Mouse (Mus musculus) forebrain, embryonic 15.5 days (tissue): ENCODE measurements at regions not wholly inside any gene's neighbourhood (a gene's known extent, or its start where the extent isn't known, plus 50 kb on each side); places are given as distances from the start of the nearest gene placed in this dataset.

Experiments used
- ATAC-seq: fragments of 200-750 bp; cut with Nextera tagmentation; replicated peaks from 2 replicates; pipeline ENCODE4 v1.8.0; 2017; ENCODE audit warnings: mild to moderate bottlenecking, moderate TSS enrichment, moderate library complexity
- H3K27ac ChIP-seq: fragments of 300-500 bp; sonication (generic); replicated peaks from 2 replicates; pipeline ENCODE4 v1.5.1; 2015; ENCODE audit warnings: mild to moderate bottlenecking, inconsistent platforms
- H3K27me3 ChIP-seq: fragments of 300-500 bp; sonication (generic); 2 replicates; pipeline ENCODE4 v1.6.1; 2015; ENCODE audit warnings: inconsistent platforms
- H3K36me3 ChIP-seq: fragments of 300-500 bp; sonication (generic); 2 replicates; pipeline ENCODE4 v1.6.1; 2015; ENCODE audit warnings: mild to moderate bottlenecking, inconsistent platforms
- H3K4me1 ChIP-seq: fragments of 300-500 bp; sonication (generic); 2 replicates; pipeline ENCODE4 v1.6.1; 2015; ENCODE audit warnings: inconsistent platforms
- H3K4me2 ChIP-seq: fragments of 300-500 bp; sonication (generic); replicated peaks from 2 replicates; pipeline ENCODE4 v1.6.1; 2015; ENCODE audit warnings: mild to moderate bottlenecking, inconsistent platforms
- H3K4me3 ChIP-seq: fragments of 300-500 bp; sonication (generic); 2 replicates; pipeline ENCODE4 v1.5.1; 2015; ENCODE audit warnings: mild to moderate bottlenecking, inconsistent platforms
- H3K9ac ChIP-seq: fragments of 300-500 bp; sonication (generic); replicated peaks from 2 replicates; pipeline ENCODE4 v1.6.1; 2015; ENCODE audit warnings: mild to moderate bottlenecking, inconsistent platforms
- H3K9me3 ChIP-seq: fragments of 300-500 bp; sonication (generic); 2 replicates; pipeline ENCODE4 v1.6.1; 2016; ENCODE audit warnings: inconsistent platforms
- WGBS: fragments of 180-500 bp; shearing (Covaris S2); methylation state at CpG from one replicate; pipeline ENCODE4 v1.1.7; 2015; ENCODE audit warnings: mixed read lengths; 5-methylcytosine and 5-hydroxymethylcytosine counted together

GRCm38 (mm10) chr19:60148313-60148965 lies 78.1 kb downstream of the Fam204a start:
- WGBS, result 8% methylated on average over 8 of the region's 8 CpGs
- Histone ChIP-seq H3K4me3 (no peak overlapping the region), H3K27me3 (peaks cover 38% of the 10 kb centered on the region), H3K4me1 (peaks cover 25% of the 10 kb centered on the region), H3K9ac (peak overlapping the region; percentile 13; the same call in 1 of the 2 replicates), H3K4me2 (0 out of 2 replicates have a peak overlapping the region, but pooled peaks have one; percentile 10), H3K27ac (0 out of 2 replicates have a peak overlapping the region, but pooled peaks have one; percentile 23), H3K36me3 (no peaks in the 10 kb centered on the region), H3K9me3 (no peaks in the 10 kb centered on the region)
- peak; percentile 80 for ATAC-seq

GRCm38 (mm10) chr19:60146451-60147190 lies 79.9 kb downstream of the Fam204a start:
- ATAC-seq, result no peak
- WGBS, result 21% methylated on average over 10 of the region's 10 CpGs
- no peaks in the 10 kb centered on the region for H3K36me3 ChIP-seq
- peak overlapping the region; percentile 18 for H3K4me2 ChIP-seq
- 0 out of 2 replicates have a peak overlapping the region, but pooled peaks have one; percentile 31 for H3K27ac ChIP-seq
- no peak overlapping the region for H3K9ac ChIP-seq
- no peaks in the 10 kb centered on the region for H3K9me3 ChIP-seq
- peak overlapping the region; percentile 11 for H3K4me3 ChIP-seq
- H3K4me1 ChIP-seq, result peaks cover 25% of the 10 kb centered on the region
- H3K27me3 ChIP-seq, result peaks cover 45% of the 10 kb centered on the region

- peaks cover 45% of the 10 kb centered on the region for H3K27me3 ChIP-seq
- peak overlapping the region; percentile 38 for H3K4me2 ChIP-seq
- H3K36me3 ChIP-seq, result no peaks in the 10 kb centered on the region
- no peak overlapping the region; the same call in 1 of the 2 replicates for H3K9ac ChIP-seq
- H3K4me3 ChIP-seq, result peak overlapping the region; percentile 31
- 52% methylated on average over 5 of the region's 5 CpGs for WGBS
- H3K27ac ChIP-seq, result no peak overlapping the region
- no peaks in the 10 kb centered on the region for H3K9me3 ChIP-seq
- ATAC-seq, result no peak
- H3K4me1 ChIP-seq, result peaks cover 25% of the 10 kb centered on the region
Observed at GRCm38 (mm10) chr19:60145242-60145641, 81.3 kb downstream of the Fam204a start.

- peak overlapping the region; percentile 38 for H3K4me2 ChIP-seq
- no peaks in the 10 kb centered on the region for H3K36me3 ChIP-seq
- ATAC-seq, result peak; percentile 60; the same call in 1 of the 2 replicates
- H3K9ac ChIP-seq, result no peak overlapping the region
- no peaks in the 10 kb centered on the region for H3K9me3 ChIP-seq
- H3K27me3 ChIP-seq, result peaks cover 42% of the 10 kb centered on the region
- H3K4me3 ChIP-seq, result peak overlapping the region; percentile 31
- 2% methylated on average over 20 of the region's 20 CpGs for WGBS
- H3K27ac ChIP-seq, result no peak overlapping the region
- H3K4me1 ChIP-seq, result peaks cover 24% of the 10 kb centered on the region
Observed at GRCm38 (mm10) chr19:60144336-60144989, 82.0 kb downstream of the Fam204a start.

GRCm38 (mm10) chr19:60138881-60139280 lies 87.6 kb downstream of the Fam204a start:
- no peak for ATAC-seq
- Histone ChIP-seq H3K36me3 (no peaks in the 10 kb centered on the region), H3K4me3 (no peak overlapping the region), H3K4me2 (no peak overlapping the region), H3K27me3 (peaks cover 10% of the 10 kb centered on the region), H3K27ac (no peak overlapping the region), H3K9me3 (no peaks in the 10 kb centered on the region), H3K9ac (no peak overlapping the region), H3K4me1 (no peaks in the 10 kb centered on the region)
- 90% methylated on average over 2 of the region's 2 CpGs for WGBS

GRCm38 (mm10) chr19:60136491-60136890 lies 90.0 kb downstream of the Fam204a start:
- H3K4me1 ChIP-seq, result no peaks in the 10 kb centered on the region
- H3K9ac ChIP-seq, result no peak overlapping the region
- no peak overlapping the region for H3K4me2 ChIP-seq
- H3K9me3 ChIP-seq, result no peaks in the 10 kb centered on the region
- 100% methylated on average over 1 of the region's 1 CpGs for WGBS
- no peak overlapping the region for H3K27ac ChIP-seq
- no peak for ATAC-seq
- no peak overlapping the region for H3K4me3 ChIP-seq
- H3K27me3 ChIP-seq, result no peaks in the 10 kb centered on the region
- no peaks in the 10 kb centered on the region for H3K36me3 ChIP-seq

GRCm38 (mm10) chr19:60134447-60135328 lies 91.8 kb downstream of the Fam204a start:
- H3K9ac ChIP-seq, result no peak overlapping the region
- no peaks in the 10 kb centered on the region for H3K4me1 ChIP-seq
- H3K27me3 ChIP-seq, result no peaks in the 10 kb centered on the region
- 77% methylated on average over 4 of the region's 4 CpGs for WGBS
- no peak overlapping the region for H3K4me3 ChIP-seq
- H3K27ac ChIP-seq, result no peak overlapping the region
- H3K4me2 ChIP-seq, result no peak overlapping the region
- ATAC-seq, result no peak
- no peaks in the 10 kb centered on the region for H3K36me3 ChIP-seq
- no peaks in the 10 kb centered on the region for H3K9me3 ChIP-seq

- Histone ChIP-seq H3K9me3 (no peaks in the 10 kb centered on the region), H3K27me3 (no peaks in the 10 kb centered on the region), H3K36me3 (no peaks in the 10 kb centered on the region), H3K4me2 (no peak overlapping the region), H3K4me3 (no peak overlapping the region), H3K9ac (no peak overlapping the region), H3K27ac (no peak overlapping the region), H3K4me1 (no peaks in the 10 kb centered on the region)
- ATAC-seq, result no peak
- 98% methylated on average over 2 of the region's 2 CpGs for WGBS
Observed at GRCm38 (mm10) chr19:60129635-60130034, 96.9 kb downstream of the Fam204a start.

GRCm38 (mm10) chr19:60124638-60125037 lies 101.9 kb downstream of the Fam204a start:
- Histone ChIP-seq H3K27me3 (no peaks in the 10 kb centered on the region), H3K27ac (no peak overlapping the region), H3K36me3 (no peaks in the 10 kb centered on the region), H3K4me1 (no peaks in the 10 kb centered on the region), H3K9me3 (no peaks in the 10 kb centered on the region), H3K4me2 (no peak overlapping the region), H3K4me3 (no peak overlapping the region), H3K9ac (no peak overlapping the region)
- 73% methylated on average over 2 of the region's 2 CpGs for WGBS
- no peak for ATAC-seq

- no peak overlapping the region for H3K27ac ChIP-seq
Observed at GRCm38 (mm10) chr19:60120917-60121316, 105.6 kb downstream of the Fam204a start.

GRCm38 (mm10) chr19:60119051-60119450 lies 107.5 kb downstream of the Fam204a start:
- WGBS, result 41% methylated on average over 1 of the region's 1 CpGs
- no peaks in the 10 kb centered on the region for H3K36me3 ChIP-seq

More at GRCm38 (mm10) chr19:60120917-60121316, 105.6 kb downstream of the Fam204a start:
- H3K9me3 ChIP-seq, result no peaks in the 10 kb centered on the region
- no peak for ATAC-seq
- H3K4me3 ChIP-seq, result no peak overlapping the region
- no peaks in the 10 kb centered on the region for H3K36me3 ChIP-seq
- H3K27me3 ChIP-seq, result no peaks in the 10 kb centered on the region
- H3K9ac ChIP-seq, result no peak overlapping the region
- 54% methylated on average over 5 of the region's 5 CpGs for WGBS
- H3K4me1 ChIP-seq, result no peaks in the 10 kb centered on the region
- H3K4me2 ChIP-seq, result no peak overlapping the region

More at GRCm38 (mm10) chr19:60119051-60119450, 107.5 kb downstream of the Fam204a start:
- Histone ChIP-seq H3K4me3 (no peak overlapping the region), H3K27me3 (no peaks in the 10 kb centered on the region), H3K4me1 (no peaks in the 10 kb centered on the region), H3K9ac (no peak overlapping the region), H3K4me2 (no peak overlapping the region), H3K9me3 (no peaks in the 10 kb centered on the region), H3K27ac (no peak overlapping the region)
- no peak for ATAC-seq
